Mouse (Mus musculus) embryonic facial prominence, embryonic 11.5 days (tissue): ENCODE data around the gene Zfp663. TPM values are rescaled to one million over a fixed set of nuclear protein-coding genes. Genes with fewer than 3 reads are reported as not detected.

ENCODE experiments used
- ATAC-seq: fragments of 200-750 bp; cut with Nextera tagmentation; replicated peaks from 2 replicates; pipeline ENCODE4 v1.8.0; 2017; ENCODE audit warnings: low read depth; ENCODE audit not compliant: insufficient number of reproducible peaks, low FRiP score, low TSS enrichment
- DNase-seq: peaks from one replicate; pipeline ENCODE4 v3.0.0-alpha.2; 2015; ENCODE audit warnings: low spot score
- H3K27ac ChIP-seq: fragments of 300-500 bp; sonication (generic); replicated peaks from 2 replicates; pipeline ENCODE4 v1.5.1; 2014; ENCODE audit warnings: mild to moderate bottlenecking, low read depth, low read length, control low read depth
- H3K27me3 ChIP-seq: fragments of 300-500 bp; sonication (generic); 2 replicates; pipeline ENCODE4 v1.6.1; 2014; ENCODE audit warnings: mild to moderate bottlenecking, low read length, moderate library complexity, mixed read lengths; ENCODE audit not compliant: control insufficient read depth, insufficient read depth
- H3K36me3 ChIP-seq: fragments of 300-500 bp; sonication (generic); replicated peaks from 2 replicates; pipeline ENCODE4 v1.6.1; 2014; ENCODE audit warnings: low read depth, mild to moderate bottlenecking, low read length, moderate library complexity, mixed read lengths; ENCODE audit not compliant: control insufficient read depth, insufficient read depth
- H3K4me1 ChIP-seq: fragments of 300-500 bp; sonication (generic); 2 replicates; pipeline ENCODE4 v1.6.1; 2014; ENCODE audit warnings: low read length, mixed read lengths; ENCODE audit not compliant: control insufficient read depth, insufficient read depth
- H3K4me2 ChIP-seq: fragments of 300-500 bp; sonication (generic); 2 replicates; pipeline ENCODE4 v1.6.1; 2014; ENCODE audit warnings: low read depth, mild to moderate bottlenecking, control low read depth, low read length, moderate library complexity
- H3K4me3 ChIP-seq: fragments of 300-500 bp; sonication (generic); 2 replicates; pipeline ENCODE4 v1.5.1; 2014; ENCODE audit warnings: low read depth, low read length, control low read depth
- H3K9ac ChIP-seq: fragments of 300-500 bp; sonication (generic); replicated peaks from 2 replicates; pipeline ENCODE4 v1.6.1; 2014; ENCODE audit warnings: mild to moderate bottlenecking, control low read depth, low read length
- H3K9me3 ChIP-seq: fragments of 300-500 bp; sonication (generic); replicated peaks from 2 replicates; pipeline ENCODE4 v1.6.1; 2016; ENCODE audit warnings: mild to moderate bottlenecking, low read length, inconsistent platforms, mixed read lengths; ENCODE audit not compliant: control insufficient read depth
- WGBS: fragments of 180-500 bp; shearing (Covaris S2); extraction: QIAGEN DNeasy Blood & Tissue Kit; methylation state at CpG from one replicate; pipeline ENCODE4 v1.1.7; 2014; 5-methylcytosine and 5-hydroxymethylcytosine counted together
- polyA plus RNA-seq: library from polyadenylated mRNA; unstranded; fragments of >200 nt; fragmentation: Nextera tagmentation; extraction: Ambion mirVana; gene quantifications from 2 replicates; pipeline ENCODE4 v1.2.1, GENCODE M21; 2014

Gene Zfp663
- polyA plus RNA-seq, 1 experiment from 2014 or later: 4.9 TPM

GRCm38 (mm10) chr2:165304819-165305218, 63.7 kb downstream of the Zfp663 start:
- no peak overlapping the region for H3K9ac ChIP-seq
- peaks cover 11% of the 10 kb centered on the region for H3K36me3 ChIP-seq
- no peaks in the 10 kb centered on the region for H3K4me1 ChIP-seq
- WGBS: 90% methylated on average over 19 of the region's 19 CpGs
- no peaks in the 10 kb centered on the region for H3K27me3 ChIP-seq
- no peak overlapping the region for H3K4me2 ChIP-seq
- ATAC-seq: no peak
- H3K27ac ChIP-seq: no peak overlapping the region
- no peaks in the 10 kb centered on the region for H3K9me3 ChIP-seq
- H3K4me3 ChIP-seq: no peak overlapping the region
- no peak for DNase-seq

- 88% methylated on average over 6 of the region's 6 CpGs for WGBS
- Histone ChIP-seq H3K4me1 (no peaks in the 10 kb centered on the region), H3K9me3 (no peaks in the 10 kb centered on the region), H3K36me3 (peaks cover 11% of the 10 kb centered on the region), H3K27me3 (no peaks in the 10 kb centered on the region), H3K4me2 (no peak overlapping the region), H3K9ac (no peak overlapping the region), H3K27ac (no peak overlapping the region), H3K4me3 (no peak overlapping the region)
- DNase-seq (no peak), ATAC-seq (no peak)
These were observed 65.0 kb downstream of the Zfp663 start for GRCm38 (mm10) chr2:165303354-165304012.

- DNase-seq: no peak
- WGBS: 63% methylated on average over 3 of the region's 3 CpGs
- Histone ChIP-seq H3K36me3 (peaks cover 15% of the 10 kb centered on the region), H3K4me3 (no peak overlapping the region), H3K4me2 (no peak overlapping the region), H3K9me3 (no peaks in the 10 kb centered on the region), H3K9ac (no peak overlapping the region), H3K27ac (no peak overlapping the region), H3K4me1 (no peaks in the 10 kb centered on the region), H3K27me3 (no peaks in the 10 kb centered on the region)
- no peak for ATAC-seq
These were observed 67.1 kb downstream of the Zfp663 start for GRCm38 (mm10) chr2:165301409-165301808.

Other genes starting within 250 kb of the Zfp663 start
- 1.2 and 1.3 TPM in 2 replicates for gene Cdh22, start 133.9 kb downstream of the Zfp663 start, polyA plus RNA-seq
- gene Slc35c2, start 80.9 kb downstream of the Zfp663 start, polyA plus RNA-seq: 38.6 and 41.8 TPM in 2 replicates
- gene Elmo2, start 42.2 kb downstream of the Zfp663 start, polyA plus RNA-seq: 85.9 and 92.9 TPM in 2 replicates
- 19.9 and 22.0 TPM in 2 replicates for gene Zfp334, start 19.5 kb upstream of the Zfp663 start, polyA plus RNA-seq
- gene Ocstamp, start 31.7 kb upstream of the Zfp663 start, polyA plus RNA-seq: 0.13 and 0.29 TPM in 2 replicates
- gene Slc13a3, start 104.5 kb upstream of the Zfp663 start, polyA plus RNA-seq: 0.27 and 0.43 TPM in 2 replicates
- 47.0 and 54.3 TPM in 2 replicates for gene Trp53rka, start 124.6 kb upstream of the Zfp663 start, polyA plus RNA-seq
- 2.8 and 3.8 TPM in 2 replicates for gene Slc2a10, start 135.1 kb upstream of the Zfp663 start, polyA plus RNA-seq
- gene Eya2, start 226.3 kb upstream of the Zfp663 start, polyA plus RNA-seq: 27.2 and 32.0 TPM in 2 replicates